In genomic region chr14:14347836-14348621, GRCm38 (mm10) we compare ENCODE assay signal across 10 mouse cellular contexts. TPM values are rescaled to one million over a fixed set of nuclear protein-coding genes. Genes with fewer than 3 reads are reported as not detected.
A peak's percentile ranks its signal among the peaks of the same experiment; 100 is the strongest.
DNase-seq lines count a peak whose midpoint lies in the region; TF ChIP-seq lines count a peak whose summit lies in the region.
"Had no signal": no experiment of that assay in that cellular context is flagged by ENCODE, and none has a peak within 500 bp of the region (broad histone marks: within the 10 kb centered on the region; RNA-seq: fewer than 3 reads in every experiment).

No protein-coding gene starts in this region.

- no peak for TF ChIP-seq CTCF in lung, adult 2 months (IDR thresholded peaks at IDR 0.05; ENCODE audit: insufficient read depth, low read length)

- peaks cover 3% of the 10 kb centered on the region; the same call in 1 of the 2 replicates for H3K4me1 ChIP-seq in lung, adult 2 months (ENCODE audit: control insufficient read depth, insufficient read depth, low read length)

- WGBS in lung, adult 2 months = 88% methylated on average over 14 of the region's 14 CpGs

- DNase-seq in adrenal gland, adult 2 months = peak; percentile 18
- no peak for DNase-seq in adrenal gland, adult 8-10 months
- peak; percentile 18 to 26 for DNase-seq in lung, adult 18-20 months
- no peak for DNase-seq in lung, adult 2 months
- DNase-seq in cerebellum, postnatal 10 days = peak; percentile 54 to 62
- DNase-seq in layer of hippocampus, postnatal 14 days (ENCODE audit: low spot score in 2 of 2) = peak; percentile 50 to 76
- DNase-seq in naive thymus-derived CD4-positive, alpha-beta T cell, adult 2 months (ENCODE audit: low read depth) = peak; percentile 78
- peak; percentile 6 for DNase-seq in thymus, postnatal 25 days

- no peak overlapping the region for H3K4me3 ChIP-seq in lung, adult 2 months (replicated peaks; ENCODE audit: extremely low read depth, low read depth, low read length)
- H3K4me3 ChIP-seq: embryonic facial prominence, embryonic 15.5 days; left cerebral cortex, adult 2 months had no signal

- no peak for TF ChIP-seq POLR2A in lung, adult 2 months (IDR thresholded peaks at IDR 0.05; ENCODE audit: borderline replicate concordance, extremely low read depth, low read depth, low read length)

RNA-seq across cellular contexts. Expression of gene Il3ra, which starts 2.0 kb away (rescaled TPM):
- total RNA-seq in adrenal gland, adult 2 months (2021) = 1 to 10 TPM; 5.1 to 9.3 TPM
- polyA plus RNA-seq in adrenal gland, adult 2 months (2012; rRNA removed) = 52.7 and 64.5 TPM in 2 replicates
- 10 to 100 TPM in 1 of 4 experiments, 1 to 10 TPM in 3; 8.8 to 11.5 (median 9.1) TPM for total RNA-seq in adrenal gland, adult 8-10 months (2022)
- polyA plus RNA-seq in lung, adult 2 months (2012; rRNA removed) = 89.7 and 119 TPM in 2 replicates
- 1 to 10 TPM; 2.8 TPM for total RNA-seq in layer of hippocampus, postnatal 14 days (2021)

RNA-seq across cellular contexts. Expression of gene Olfr31, which starts 25.4 kb away (rescaled TPM):
- total RNA-seq in adrenal gland, adult 2 months (2021) = not detected
- polyA plus RNA-seq in adrenal gland, adult 2 months (2012; rRNA removed) = not detected in 2 replicates
- total RNA-seq in adrenal gland, adult 8-10 months (2022) = not detected
- not detected in 2 replicates for polyA plus RNA-seq in lung, adult 2 months (2012; rRNA removed)
- total RNA-seq in layer of hippocampus, postnatal 14 days (2021) = under 1 TPM in 1 of 2 experiments, not detected in 1; 0.29 TPM
- total RNA-seq: left cerebral cortex, adult 2 months had no signal
- polyA plus RNA-seq: embryonic facial prominence, embryonic 15.5 days had no signal

RNA-seq across cellular contexts. Expression of gene Olfr721-ps1, which starts 53.1 kb away (rescaled TPM):
- total RNA-seq in adrenal gland, adult 2 months (2021) = not detected
- not detected in 2 replicates for polyA plus RNA-seq in adrenal gland, adult 2 months (2012; rRNA removed)
- not detected for total RNA-seq in adrenal gland, adult 8-10 months (2022)
- not detected in 2 replicates for polyA plus RNA-seq in lung, adult 2 months (2012; rRNA removed)
- total RNA-seq in layer of hippocampus, postnatal 14 days (2021) = not detected
- total RNA-seq: left cerebral cortex, adult 2 months had no signal

Comparison
In these comparisons a context has a peak if more than half of its experiments do, and no peak if none do; other contexts are left out.
1. DNase-seq: peak in adrenal gland, adult 2 months (single experiment), lung, adult 18-20 months (2 of 2), cerebellum, postnatal 10 days (2 of 2), layer of hippocampus, postnatal 14 days (2 of 2), naive thymus-derived CD4-positive, alpha-beta T cell, adult 2 months (single experiment) and thymus, postnatal 25 days (single experiment); none in adrenal gland, adult 8-10 months (single experiment) and lung, adult 2 months (single experiment).